Mouse (Mus musculus) heart, adult 2 months (tissue): ENCODE measurements around the gene Prkcd. TPM values are rescaled to one million over a fixed set of nuclear protein-coding genes. Genes with fewer than 3 reads are reported as not detected.

Experiments
- DNase-seq, 2 experiments: peaks; one replicate each; pipeline ENCODE4 v3.0.0; 2021
- H3K27ac ChIP-seq: fragments of 200-600 bp; 2 replicates; pipeline ENCODE4 v1.8.1; 2022
- H3K27me3 ChIP-seq: fragments of 200-500 bp; 2 replicates; pipeline ENCODE4 v1.6.1; 2012; ENCODE audit warnings: mild to moderate bottlenecking, low read length, inconsistent platforms, mixed read lengths; ENCODE audit not compliant: control insufficient read depth, insufficient read depth
- H3K36me3 ChIP-seq: fragments of 200-500 bp; 2 replicates; pipeline ENCODE4 v1.6.1; 2012; ENCODE audit warnings: low read length, inconsistent platforms; ENCODE audit not compliant: control insufficient read depth, insufficient read depth
- H3K4me1 ChIP-seq: fragments of 200-500 bp; 2 replicates; pipeline ENCODE4 v1.6.1; 2011; ENCODE audit warnings: low read length; ENCODE audit not compliant: control insufficient read depth, insufficient read depth
- H3K4me3 ChIP-seq: fragments of 200-600 bp; 2 replicates; pipeline ENCODE4 v1.8.1; 2022
- H3K79me2 ChIP-seq: fragments of 200-500 bp; replicated peaks from 2 replicates; pipeline ENCODE4 v1.6.1; 2012; ENCODE audit warnings: mild to moderate bottlenecking, inconsistent platforms, low read length, moderate library complexity, mixed read lengths; ENCODE audit not compliant: control insufficient read depth, insufficient read depth
- H3K9ac ChIP-seq: fragments of 200-500 bp; 2 replicates; pipeline ENCODE4 v1.6.1; 2012; ENCODE audit warnings: low read depth, mild to moderate bottlenecking, control low read depth, inconsistent platforms, low read length, mixed read lengths
- CTCF ChIP-seq: fragments of 200-600 bp; IDR thresholded peaks from 2 replicates; pipeline ENCODE4 v1.8.1; 2022; ENCODE audit warnings: antibody characterized with exemption, mild to moderate bottlenecking, moderate library complexity
- EP300 ChIP-seq: fragments of 200-500 bp; IDR thresholded peaks from 2 replicates; pipeline ENCODE4 v1.6.1; 2011; ENCODE audit warnings: low read depth, low read length, control low read depth; ENCODE audit not compliant: insufficient read depth
- POLR2A ChIP-seq: fragments of 200-500 bp; IDR thresholded peaks from 2 replicates; pipeline ENCODE4 v1.6.1; 2011; ENCODE audit warnings: mild to moderate bottlenecking, low read depth, low read length, control low read depth; ENCODE audit not compliant: insufficient read depth
- WGBS: fragments of 180-500 bp; shearing (Covaris S2); methylation state at CpG from one replicate; pipeline ENCODE4 v1.1.7; 2018; 5-methylcytosine and 5-hydroxymethylcytosine counted together
- intact Hi-C: fragments of 180-260 bp; cut with DNase I; formaldehyde crosslinking; loops from one replicate; pipeline ENCODE4 v1.15.1; 2025
- polyA plus RNA-seq: library from polyadenylated mRNA; depleted of rRNA; stranded (reverse); fragments of >200 nt; gene quantifications from 2 replicates; pipeline ENCODE4 v1.2.3, GENCODE M21; 2012
- total RNA-seq, 2 experiments: library from RNA; stranded (reverse); gene quantifications; 2 replicates each; pipeline ENCODE4 v1.2.3; 2021

Prkcd gene
- total and polyA plus RNA-seq, 3 experiments = 10.4 to 31.7 (median 12.6) TPM

DNA sequence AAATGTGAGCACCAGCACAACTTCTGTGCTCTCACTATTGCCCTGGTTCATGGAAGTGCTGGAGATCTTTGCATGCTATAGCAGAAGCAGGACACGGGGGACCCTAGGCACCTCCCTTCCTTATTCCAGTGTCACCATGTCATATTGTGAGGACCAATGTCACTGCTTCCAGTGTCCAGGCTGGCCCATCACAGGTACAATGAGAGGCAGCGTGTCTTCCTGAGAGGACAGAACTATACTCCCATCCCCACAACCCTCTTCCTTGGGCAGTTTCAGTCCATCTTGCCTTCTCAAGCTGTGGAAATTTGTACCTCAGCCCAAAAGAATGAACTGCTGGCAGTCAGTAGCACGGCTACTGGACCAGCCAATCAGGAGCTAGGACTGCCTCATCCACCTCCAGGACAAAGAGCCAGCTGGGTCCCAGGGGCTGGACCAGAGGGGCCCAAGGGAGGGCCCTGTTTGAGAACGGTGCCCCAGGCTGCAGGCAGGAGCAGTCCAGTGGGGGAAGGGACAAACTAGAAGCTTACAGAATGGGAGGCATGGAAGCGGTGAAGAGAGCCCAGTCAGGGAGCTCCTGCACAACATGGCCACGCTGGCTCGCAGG, 31.8 kb downstream of the Prkcd start:
- Histone ChIP-seq H3K27me3 (no peaks in the 10 kb centered on the region), H3K36me3 (no peaks in the 10 kb centered on the region), H3K27ac (peak overlapping the region; percentile 87), H3K9ac (no peak overlapping the region), H3K79me2 (no peaks in the 10 kb centered on the region), H3K4me1 (peaks cover 24% of the 10 kb centered on the region), H3K4me3 (no peak overlapping the region)
- TF ChIP-seq CTCF (no peak), EP300 (peak; percentile 45; the same call in 1 of the 2 replicates), POLR2A (peak; percentile 30; the same call in 1 of the 2 replicates)
- peak; percentile 80 to 87 for DNase-seq
- WGBS = 43% methylated on average over 7 of the region's 7 CpGs
- intact Hi-C loops = loop anchor here (5.0 kb wide), 1 partner anchor 273 kb away; no protein-coding TSS in a partner anchor

- intact Hi-C loops = loop anchor here (1.0 to 5.0 kb wide), 2 partner anchors 58 to 274 kb away; no protein-coding TSS in a partner anchor
Observed at GRCm38 (mm10) chr14:30593279-30594091, 32.5 kb downstream of the Prkcd start.

DNA sequence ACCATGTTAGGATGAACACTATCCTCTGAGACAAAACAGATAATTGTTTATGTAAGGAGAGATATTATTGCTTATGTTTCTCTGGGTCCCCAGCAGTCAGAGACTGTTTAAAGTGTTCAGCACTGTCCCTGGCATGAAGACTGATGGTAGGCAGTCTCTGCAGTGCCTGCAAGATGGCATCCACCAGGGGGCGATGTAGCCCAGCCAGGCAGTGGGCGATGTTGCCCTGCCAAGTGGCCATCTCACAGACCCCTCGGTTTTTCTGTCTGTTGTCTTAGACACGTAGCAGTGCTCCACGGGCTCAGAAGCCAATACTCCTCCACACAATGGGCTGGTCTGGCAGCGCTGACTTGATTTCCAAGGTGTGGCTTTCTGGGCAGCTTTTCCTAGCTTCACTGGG, 34.6 kb downstream of the Prkcd start:
- 5% methylated on average over 6 of the region's 6 CpGs for WGBS
- Histone ChIP-seq H3K27me3 (no peaks in the 10 kb centered on the region), H3K9ac (no peak overlapping the region), H3K79me2 (no peaks in the 10 kb centered on the region), H3K27ac (no peak overlapping the region), H3K36me3 (no peaks in the 10 kb centered on the region), H3K4me1 (peaks cover 23% of the 10 kb centered on the region), H3K4me3 (no peak overlapping the region)
- peak; percentile 78 to 87 for DNase-seq
- intact Hi-C loops = loop anchor here (1.0 to 5.0 kb wide), 2 partner anchors 81 to 276 kb away; no protein-coding TSS in a partner anchor
- TF ChIP-seq EP300 = peak; percentile 73; the same call in 1 of the 2 replicates
- no peak; the same call in 1 of the 2 replicates for TF ChIP-seq CTCF
- no peak for TF ChIP-seq POLR2A

More at GRCm38 (mm10) chr14:30593279-30594091, 32.5 kb downstream of the Prkcd start:
- peak; percentile 85 to 89 for DNase-seq
- H3K27ac ChIP-seq = peak overlapping the region; percentile 87
- no peaks in the 10 kb centered on the region for H3K79me2 ChIP-seq
- 17% methylated on average over 11 of the region's 11 CpGs for WGBS
- peak; percentile 41 for TF ChIP-seq CTCF
- TF ChIP-seq POLR2A = 0 out of 2 replicates have a peak, but pooled peaks have one; percentile 48
- peak; percentile 56; the same call in 1 of the 2 replicates for TF ChIP-seq EP300
- H3K9ac ChIP-seq = peak overlapping the region; percentile 13; the same call in 1 of the 2 replicates
- H3K4me1 ChIP-seq = peaks cover 24% of the 10 kb centered on the region
- H3K27me3 ChIP-seq = no peaks in the 10 kb centered on the region
- H3K36me3 ChIP-seq = no peaks in the 10 kb centered on the region
- H3K4me3 ChIP-seq = no peak overlapping the region

DNA sequence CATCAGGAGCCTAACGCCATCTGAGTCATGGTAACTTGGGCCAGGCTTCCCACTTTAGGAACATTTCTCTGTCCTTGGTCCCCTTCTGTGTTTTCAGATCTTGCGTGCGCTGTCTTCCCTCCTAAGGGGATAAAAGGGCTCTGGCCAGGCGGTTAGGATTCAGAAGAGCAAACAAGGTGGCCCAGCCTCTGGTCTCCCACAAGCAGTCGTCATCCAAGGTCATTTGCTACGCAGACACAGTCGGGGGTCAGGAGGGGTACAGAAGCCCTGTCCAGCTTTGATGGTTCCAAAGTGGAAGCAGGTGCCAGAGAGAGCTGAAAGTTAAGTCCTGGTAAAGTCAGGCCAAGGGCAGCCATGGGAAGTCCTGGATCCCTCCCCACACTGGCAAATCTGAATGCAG, 35.1 kb downstream of the Prkcd start:
- no peaks in the 10 kb centered on the region for H3K36me3 ChIP-seq
- H3K4me3 ChIP-seq = no peak overlapping the region
- 77% methylated on average over 7 of the region's 7 CpGs for WGBS
- H3K27ac ChIP-seq = no peak overlapping the region
- no peak overlapping the region for H3K9ac ChIP-seq
- H3K27me3 ChIP-seq = no peaks in the 10 kb centered on the region
- peaks cover 21% of the 10 kb centered on the region for H3K4me1 ChIP-seq
- intact Hi-C loops = loop anchor here (1.0 to 5.0 kb wide), 2 partner anchors 81 to 276 kb away; no protein-coding TSS in a partner anchor
- no peak for DNase-seq
- TF ChIP-seq POLR2A = no peak
- no peak for TF ChIP-seq EP300
- TF ChIP-seq CTCF = no peak
- H3K79me2 ChIP-seq = no peaks in the 10 kb centered on the region

GRCm38 (mm10) chr14:30590041-30590645, 35.9 kb downstream of the Prkcd start:
- H3K4me1 ChIP-seq = peaks cover 21% of the 10 kb centered on the region
- intact Hi-C loops = loop anchor here (5.0 kb wide), 1 partner anchor 277 kb away; no protein-coding TSS in a partner anchor
- no peaks in the 10 kb centered on the region for H3K36me3 ChIP-seq
- no peak for DNase-seq
- TF ChIP-seq POLR2A = no peak
- H3K27ac ChIP-seq = no peak overlapping the region
- no peak overlapping the region for H3K9ac ChIP-seq
- H3K27me3 ChIP-seq = no peaks in the 10 kb centered on the region
- WGBS = 73% methylated on average over 11 of the region's 11 CpGs
- H3K79me2 ChIP-seq = no peaks in the 10 kb centered on the region
- H3K4me3 ChIP-seq = no peak overlapping the region
